ENCODE assay signal across 17 mouse cellular contexts in genomic region chr11:106522538-106522937, GRCm38 (mm10). TPM values are rescaled to one million over a fixed set of nuclear protein-coding genes. Genes with fewer than 3 reads are reported as not detected.
DNase-seq lines count a peak whose midpoint lies in the region; ATAC-seq and TF ChIP-seq lines count a peak whose summit lies in the region.
"Had no signal": no experiment of that assay in that cellular context is flagged by ENCODE, and none has a peak within 500 bp of the region (broad histone marks: within the 10 kb centered on the region; RNA-seq: fewer than 3 reads in every experiment).

No protein-coding gene starts in this region.

- no peaks in the 10 kb centered on the region for H3K79me2 ChIP-seq in heart, adult 2 months (replicated peaks; ENCODE audit: control insufficient read depth, insufficient read depth, low read length)
- H3K79me2 ChIP-seq in CH12.LX (replicated peaks; ENCODE audit: control insufficient read depth, extremely low read depth, insufficient read depth, poor library complexity, severe bottlenecking): no peaks in the 10 kb centered on the region

- no peaks in the 10 kb centered on the region for H3K9me3 ChIP-seq in liver, postnatal 0 days (ENCODE audit: low read length)
- no peaks in the 10 kb centered on the region for H3K9me3 ChIP-seq in liver, embryonic 11.5 days (ENCODE audit: control insufficient read depth, low read length)
- no peaks in the 10 kb centered on the region for H3K9me3 ChIP-seq in CH12.LX (replicated peaks; ENCODE audit: low read length)
- no peaks in the 10 kb centered on the region for H3K9me3 ChIP-seq in stomach, postnatal 0 days (ENCODE audit: control insufficient read depth, low read length)
- H3K9me3 ChIP-seq: forebrain, embryonic 13.5 days; hindbrain, embryonic 15.5 days; kidney, embryonic 15.5 days; limb, embryonic 12.5 days had no signal

- H3K4me1 ChIP-seq in heart, adult 2 months (ENCODE audit: control insufficient read depth, insufficient read depth, low read length): peaks cover 6% of the 10 kb centered on the region
- peaks cover 2% of the 10 kb centered on the region; the same call in 1 of the 2 replicates for H3K4me1 ChIP-seq in liver, postnatal 0 days (ENCODE audit: insufficient read depth)
- H3K4me1 ChIP-seq in liver, embryonic 11.5 days (replicated peaks; ENCODE audit: control insufficient read depth, insufficient read depth, low read length): no peaks in the 10 kb centered on the region
- H3K4me1 ChIP-seq in CH12.LX (ENCODE audit: control insufficient read depth in 1 of 2, insufficient read depth in 2 of 2): no peaks in the 10 kb centered on the region
- H3K4me1 ChIP-seq in stomach, postnatal 0 days (replicated peaks; ENCODE audit: control insufficient read depth, insufficient read depth): no peaks in the 10 kb centered on the region

- 74% methylated on average over 3 of the region's 3 CpGs for WGBS in heart, adult 2 months
- WGBS in liver, postnatal 0 days (ENCODE audit: insufficient replicate concordance): 62% methylated on average over 3 of the region's 3 CpGs
- 63% methylated on average over 3 of the region's 3 CpGs for WGBS in liver, embryonic 11.5 days
- WGBS in stomach, postnatal 0 days: 69% methylated on average over 3 of the region's 3 CpGs

- no peak overlapping the region for H3K27ac ChIP-seq in heart, adult 2 months
- H3K27ac ChIP-seq in liver, postnatal 0 days (ENCODE audit: low read depth): no peak overlapping the region
- H3K27ac ChIP-seq in liver, embryonic 11.5 days (ENCODE audit: low read depth, low read length): no peak overlapping the region
- no peak overlapping the region for H3K27ac ChIP-seq in CH12.LX (ENCODE audit: insufficient read depth, low read depth)
- H3K27ac ChIP-seq in stomach, postnatal 0 days (replicated peaks): no peak overlapping the region
- H3K27ac ChIP-seq: forebrain, embryonic 13.5 days; hindbrain, embryonic 15.5 days; kidney, embryonic 15.5 days; limb, embryonic 12.5 days had no signal

- in situ Hi-C loops in CH12.LX (cut with MboI; ENCODE audit: low pct_ligation_motif_present, low pct_unique_long_range_greater_than_20kb, low sequenced_read_pairs): no loop called here

- H3K4me3 ChIP-seq in heart, adult 2 months: no peak overlapping the region
- H3K4me3 ChIP-seq in liver, postnatal 0 days (ENCODE audit: low read depth, low read length): no peak overlapping the region
- H3K4me3 ChIP-seq in liver, embryonic 11.5 days (ENCODE audit: low read depth, low read length): no peak overlapping the region
- H3K4me3 ChIP-seq in CH12.LX (replicated peaks in 1 of 3; ENCODE audit: low read depth in 2 of 3, low read length in 2 of 3, poor library complexity in 1 of 3): no peak overlapping the region
- no peak overlapping the region for H3K4me3 ChIP-seq in stomach, postnatal 0 days (ENCODE audit: low read depth, low read length)
- H3K4me3 ChIP-seq: forebrain, embryonic 13.5 days; hindbrain, embryonic 15.5 days; kidney, embryonic 15.5 days; limb, embryonic 12.5 days had no signal

- TF ChIP-seq POLR2A in heart, adult 2 months (IDR thresholded peaks at IDR 0.05; ENCODE audit: insufficient read depth, low read depth, low read length): no peak
- no peak for TF ChIP-seq POLR2A in CH12.LX (IDR thresholded peaks at IDR 0.05; ENCODE audit: low read depth, low read length)

- no peak overlapping the region for H3K4me2 ChIP-seq in liver, postnatal 0 days (ENCODE audit: low read depth, low read length)
- no peak overlapping the region for H3K4me2 ChIP-seq in liver, embryonic 11.5 days
- H3K4me2 ChIP-seq in CH12.LX (ENCODE audit: insufficient read depth, low read depth, poor library complexity, severe bottlenecking): no peak overlapping the region
- H3K4me2 ChIP-seq in stomach, postnatal 0 days (replicated peaks; ENCODE audit: low read depth): no peak overlapping the region
- H3K4me2 ChIP-seq: forebrain, embryonic 13.5 days; hindbrain, embryonic 15.5 days; kidney, embryonic 15.5 days; limb, embryonic 12.5 days had no signal

- no peaks in the 10 kb centered on the region; the same call in 1 of the 2 replicates for H3K36me3 ChIP-seq in heart, adult 2 months (ENCODE audit: control insufficient read depth, insufficient read depth, low read length)
- H3K36me3 ChIP-seq in liver, postnatal 0 days (replicated peaks; ENCODE audit: insufficient read depth, low read length): peaks cover 12% of the 10 kb centered on the region
- H3K36me3 ChIP-seq in liver, embryonic 11.5 days (ENCODE audit: control insufficient read depth, insufficient read depth, low read length): no peaks in the 10 kb centered on the region
- H3K36me3 ChIP-seq in CH12.LX (replicated peaks in 1 of 2; ENCODE audit: control insufficient read depth in 1 of 2, insufficient read depth in 1 of 2, low read length in 1 of 2): peaks cover 0 to 9% of the 10 kb centered on the region in 2 experiments
- no peaks in the 10 kb centered on the region; the same call in 1 of the 2 replicates for H3K36me3 ChIP-seq in stomach, postnatal 0 days (ENCODE audit: control insufficient read depth, insufficient read depth, low read length)
- H3K36me3 ChIP-seq: hindbrain, embryonic 15.5 days; kidney, embryonic 15.5 days; limb, embryonic 12.5 days had no signal

- H3K27me3 ChIP-seq in heart, adult 2 months (ENCODE audit: control insufficient read depth, insufficient read depth, low read length): no peaks in the 10 kb centered on the region
- no peaks in the 10 kb centered on the region for H3K27me3 ChIP-seq in liver, postnatal 0 days (ENCODE audit: insufficient read depth, low read length)
- no peaks in the 10 kb centered on the region for H3K27me3 ChIP-seq in liver, embryonic 11.5 days (replicated peaks; ENCODE audit: control insufficient read depth, insufficient read depth, low read length)
- no peaks in the 10 kb centered on the region for H3K27me3 ChIP-seq in CH12.LX (replicated peaks)
- H3K27me3 ChIP-seq in stomach, postnatal 0 days (ENCODE audit: control insufficient read depth, insufficient read depth, low read length): no peaks in the 10 kb centered on the region
- H3K27me3 ChIP-seq: forebrain, embryonic 13.5 days; hindbrain, embryonic 15.5 days; kidney, embryonic 15.5 days; limb, embryonic 12.5 days had no signal

- ATAC-seq in liver, postnatal 0 days: no peak
- no peak for ATAC-seq in liver, embryonic 11.5 days (replicated peaks; ENCODE audit: low FRiP score)
- ATAC-seq in stomach, postnatal 0 days (ENCODE audit: low FRiP score, low TSS enrichment): no peak
- ATAC-seq: forebrain, embryonic 13.5 days had no signal

- peak; percentile 19; the same call in 1 of the 2 replicates for TF ChIP-seq CTCF in heart, adult 2 months (IDR thresholded peaks at IDR 0.05)
- TF ChIP-seq CTCF in liver, postnatal 0 days (IDR thresholded peaks at IDR 0.05; ENCODE audit: low read depth): peak; percentile 37
- peak in 1 of 2 experiments; percentile 21; a peak in 2 of 4 replicates for TF ChIP-seq CTCF in CH12.LX (conservative IDR thresholded peaks at IDR 0.05 in 1 of 2, IDR thresholded peaks at IDR 0.05 in 1 of 2; ENCODE audit: low read depth in 2 of 2, low read length in 2 of 2)
- TF ChIP-seq CTCF in stomach, postnatal 0 days (IDR thresholded peaks at IDR 0.05; ENCODE audit: low read depth): peak; percentile 29; the same call in 1 of the 2 replicates

- TF ChIP-seq RAD21 in CH12.LX (IDR thresholded peaks at IDR 0.05; ENCODE audit: low read depth, low read length): no peak; the same call in 1 of the 2 replicates

- H3K9ac ChIP-seq in heart, adult 2 months (ENCODE audit: low read depth, low read length): no peak overlapping the region
- no peak overlapping the region for H3K9ac ChIP-seq in liver, postnatal 0 days (replicated peaks)
- no peak overlapping the region for H3K9ac ChIP-seq in liver, embryonic 11.5 days (ENCODE audit: low read depth, low read length)
- no peak overlapping the region for H3K9ac ChIP-seq in CH12.LX (ENCODE audit: insufficient read depth, low read depth)
- no peak overlapping the region for H3K9ac ChIP-seq in stomach, postnatal 0 days (ENCODE audit: low read length)
- H3K9ac ChIP-seq: forebrain, embryonic 13.5 days; hindbrain, embryonic 15.5 days; kidney, embryonic 15.5 days; limb, embryonic 12.5 days had no signal

- intact Hi-C loops in heart, adult 2 months (cut with DNase I): no loop called here

- dilution Hi-C loops in CH12.LX (cut with MboI; ENCODE audit: extremely low pct_ligation_motif_present, extremely low pct_unique_long_range_greater_than_20kb, low sequenced_read_pairs): no loop called here

- no peak for DNase-seq in heart, adult 2 months
- no peak for DNase-seq in heart, adult 9 months (ENCODE audit: low spot score in 2 of 2)
- DNase-seq in liver, postnatal 0 days: no peak
- no peak for DNase-seq in liver, embryonic 11.5 days (ENCODE audit: low spot score)
- DNase-seq in CH12.LX (ENCODE audit: extremely low read depth): no peak
- no peak for DNase-seq in stomach, postnatal 0 days (ENCODE audit: low spot score)
- DNase-seq in ovary, postnatal 10 days (ENCODE audit: low spot score): no peak
- DNase-seq: adrenal gland, adult 2 months; cerebellum, adult 8-10 months; heart, adult 11 months; heart, postnatal 10 days; lung, adult 18-20 months; right cerebral cortex, postnatal 14 days had no signal

- no peak for TF ChIP-seq EP300 in heart, adult 2 months (IDR thresholded peaks at IDR 0.05; ENCODE audit: insufficient read depth, low read depth, low read length)
- TF ChIP-seq EP300 in liver, postnatal 0 days (IDR thresholded peaks at IDR 0.05; ENCODE audit: low read depth): no peak
- no peak for TF ChIP-seq EP300 in CH12.LX (IDR thresholded peaks at IDR 0.05; ENCODE audit: low read length)
- TF ChIP-seq EP300 in stomach, postnatal 0 days (optimal IDR thresholded peaks at IDR 0.05): no peak

TF ChIP-seq in CH12.LX, 34 proteins besides CTCF, POLR2A, EP300 and RAD21:
- peak; percentile 12; the same call in 1 of the 2 replicates for TF ChIP-seq SMC3 (IDR thresholded peaks at IDR 0.05; ENCODE audit: low read depth, low read length)
- TF ChIP-seq USF2 (conservative IDR thresholded peaks at IDR 0.05; ENCODE audit: low read depth, low read length): no peak

RNA-seq across cellular contexts. Expression of gene Ern1, which starts 34.9 kb away (rescaled TPM):
- total RNA-seq in heart, adult 2 months (2021): 10 to 100 TPM; 10.2 to 13.9 TPM
- 6.4 and 9.8 TPM in 2 replicates for polyA plus RNA-seq in heart, adult 2 months (2012; rRNA removed)
- 1.9 and 2.9 TPM in 2 replicates for polyA plus RNA-seq in liver, postnatal 0 days (2015; fragmentation: Nextera tagmentation; extraction: Ambion mirVana)
- 6.3 and 7.5 TPM in 2 replicates for polyA plus RNA-seq in liver, embryonic 11.5 days (2014; fragmentation: Nextera tagmentation; extraction: Ambion mirVana)
- total RNA-seq in CH12.LX (2012; rRNA removed) (15.2 and 21.7 TPM in 2 replicates), CH12.LX (2014; rRNA removed) (3.0 TPM in 2 replicates)
- 6.9 and 7.7 TPM in 2 replicates for polyA plus RNA-seq in CH12.LX (2012; ENCODE audit: insufficient read length, low read depth)
- polyA plus RNA-seq in stomach, postnatal 0 days (2015; fragmentation: Nextera tagmentation; extraction: Ambion mirVana): 3.0 and 3.7 TPM in 2 replicates
